Mouse (Mus musculus) neural tube, embryonic 15.5 days (tissue): ENCODE results near the gene Eif2d. TPM values are rescaled to one million over a fixed set of nuclear protein-coding genes. Genes with fewer than 3 reads are reported as not detected.
"Not testable (repeated sequence)": the region's sequence is repeated elsewhere in the genome, so short reads cannot be mapped to it uniquely, and the experiment has no call there.

Experiments used
- ATAC-seq: fragments of 200-750 bp; cut with Nextera tagmentation; 2 replicates; pipeline ENCODE4 v1.8.0; 2017; ENCODE audit warnings: mild to moderate bottlenecking, moderate TSS enrichment, moderate library complexity; ENCODE audit not compliant: low FRiP score
- H3K27ac ChIP-seq: fragments of 300-500 bp; sonication (generic); replicated peaks from 2 replicates; pipeline ENCODE4 v1.5.1; 2015; ENCODE audit warnings: mild to moderate bottlenecking, inconsistent platforms
- H3K27me3 ChIP-seq: fragments of 300-500 bp; sonication (generic); replicated peaks from 2 replicates; pipeline ENCODE4 v1.6.1; 2015; ENCODE audit warnings: inconsistent platforms
- H3K36me3 ChIP-seq: fragments of 300-500 bp; sonication (generic); 2 replicates; pipeline ENCODE4 v1.6.1; 2015; ENCODE audit warnings: inconsistent platforms
- H3K4me1 ChIP-seq: fragments of 300-500 bp; sonication (generic); 2 replicates; pipeline ENCODE4 v1.6.1; 2015; ENCODE audit warnings: inconsistent platforms
- H3K4me2 ChIP-seq: fragments of 300-500 bp; sonication (generic); 2 replicates; pipeline ENCODE4 v1.6.1; 2015; ENCODE audit warnings: inconsistent platforms, mild to moderate bottlenecking, moderate library complexity
- H3K4me3 ChIP-seq: fragments of 300-500 bp; sonication (generic); replicated peaks from 2 replicates; pipeline ENCODE4 v1.5.1; 2015; ENCODE audit warnings: mild to moderate bottlenecking, inconsistent platforms
- H3K9ac ChIP-seq: fragments of 300-500 bp; sonication (generic); replicated peaks from 2 replicates; pipeline ENCODE4 v1.6.1; 2015; ENCODE audit warnings: mild to moderate bottlenecking, inconsistent platforms
- H3K9me3 ChIP-seq: fragments of 300-500 bp; sonication (generic); replicated peaks from 2 replicates; pipeline ENCODE4 v1.6.1; 2016; ENCODE audit warnings: inconsistent platforms
- WGBS: fragments of 180-500 bp; shearing (Covaris S2); methylation state at CpG from one replicate; pipeline ENCODE4 v1.1.7; 2015; ENCODE audit warnings: mixed read lengths; 5-methylcytosine and 5-hydroxymethylcytosine counted together
- polyA plus RNA-seq: library from polyadenylated mRNA; unstranded; fragments of >200 nt; fragmentation: Nextera tagmentation; extraction: Ambion mirVana; gene quantifications from 2 replicates; pipeline ENCODE4 v1.2.1, GENCODE M21; 2015

Gene Eif2d
- polyA plus RNA-seq, 1 experiment from 2014 or later: 51.5 TPM

DNA sequence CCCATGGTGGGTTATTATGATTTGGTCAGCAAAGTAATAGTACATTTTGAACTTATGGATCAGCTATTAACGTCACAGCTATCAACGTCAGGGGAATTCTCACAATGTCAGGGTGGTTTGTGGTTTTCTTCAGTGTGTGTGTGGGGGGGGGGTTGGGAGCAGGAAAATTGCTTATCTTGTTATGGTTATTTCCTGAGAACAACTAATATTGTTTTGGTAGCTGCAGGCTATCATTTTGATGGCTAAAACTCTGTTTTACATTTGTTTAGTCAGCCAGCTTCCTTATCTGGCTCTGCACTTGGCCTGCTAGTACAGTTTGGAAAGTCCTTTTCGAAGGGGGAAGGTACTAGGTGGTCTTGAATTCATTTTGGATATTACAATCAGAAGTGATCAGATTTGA, 7.8 kb upstream of the Eif2d start:
- not testable (repeated sequence) for H3K4me2 ChIP-seq

DNA sequence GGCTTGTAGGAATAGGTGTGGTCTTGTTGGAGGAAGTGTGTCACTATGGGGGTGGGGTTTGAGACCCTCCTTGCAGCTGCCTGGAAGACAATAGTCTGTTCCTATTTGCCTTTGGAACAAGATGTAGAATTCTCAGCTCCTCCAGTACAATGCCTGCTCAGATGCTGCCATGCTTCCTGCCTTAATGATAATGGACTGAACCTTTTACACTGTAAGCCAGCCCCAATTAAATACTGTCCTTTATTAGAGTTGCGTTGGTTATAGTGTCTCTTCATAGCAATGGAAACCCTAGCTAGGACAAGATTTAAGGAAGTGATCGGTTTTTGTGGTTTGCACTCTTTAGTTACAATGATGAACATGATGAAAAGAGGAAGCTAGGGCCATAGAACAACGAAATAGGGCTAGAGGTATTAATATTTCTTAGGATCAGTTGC, 6.8 kb upstream of the Eif2d start:
- no peak overlapping the region for H3K27ac ChIP-seq
- H3K27me3 ChIP-seq: no peaks in the 10 kb centered on the region
- WGBS: 87% methylated on average over 3 of the region's 3 CpGs
- H3K9ac ChIP-seq: no peak overlapping the region
- H3K4me1 ChIP-seq: no peaks in the 10 kb centered on the region
- no peak overlapping the region for H3K4me3 ChIP-seq
- H3K4me2 ChIP-seq: no peak overlapping the region
- no peak for ATAC-seq
- no peaks in the 10 kb centered on the region for H3K36me3 ChIP-seq
- no peaks in the 10 kb centered on the region for H3K9me3 ChIP-seq

More for the DNA sequence above, 7.8 kb upstream of the Eif2d start:
- not testable (repeated sequence) for ATAC-seq, H3K9ac ChIP-seq, H3K9me3 ChIP-seq, H3K36me3 ChIP-seq, H3K4me1 ChIP-seq, H3K27me3 ChIP-seq, H3K27ac ChIP-seq, H3K4me3 ChIP-seq
- WGBS: 91% methylated on average over 3 of the region's 3 CpGs

DNA sequence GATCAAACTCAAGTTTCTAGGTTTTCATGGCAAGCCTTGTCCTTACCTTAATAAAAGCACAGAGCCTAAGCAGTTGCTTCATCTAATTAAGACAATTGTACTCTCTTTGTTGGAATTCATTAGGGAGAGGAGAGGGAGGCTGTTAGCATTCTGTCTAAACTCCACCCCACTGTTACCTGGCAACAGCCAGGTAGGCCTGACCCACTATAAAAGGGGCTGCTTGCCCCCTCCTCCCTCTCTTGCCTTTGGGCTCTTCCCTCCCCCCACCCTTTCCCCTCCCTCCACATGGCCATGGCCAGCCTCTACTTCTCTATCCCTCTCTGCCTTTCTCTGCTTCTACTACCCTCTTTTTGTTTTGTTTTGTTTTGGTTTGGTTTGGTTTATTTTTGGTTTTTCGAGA, 3.5 kb upstream of the Eif2d start:
- no peak overlapping the region for H3K4me3 ChIP-seq
- no peak overlapping the region for H3K4me2 ChIP-seq
- H3K27ac ChIP-seq: no peak overlapping the region
- H3K27me3 ChIP-seq: no peaks in the 10 kb centered on the region
- H3K36me3 ChIP-seq: no peaks in the 10 kb centered on the region
- 67% methylated on average over 1 of the region's 1 CpGs for WGBS
- ATAC-seq: no peak
- H3K4me1 ChIP-seq: peaks cover 12% of the 10 kb centered on the region
- H3K9ac ChIP-seq: no peak overlapping the region
- no peaks in the 10 kb centered on the region for H3K9me3 ChIP-seq

DNA sequence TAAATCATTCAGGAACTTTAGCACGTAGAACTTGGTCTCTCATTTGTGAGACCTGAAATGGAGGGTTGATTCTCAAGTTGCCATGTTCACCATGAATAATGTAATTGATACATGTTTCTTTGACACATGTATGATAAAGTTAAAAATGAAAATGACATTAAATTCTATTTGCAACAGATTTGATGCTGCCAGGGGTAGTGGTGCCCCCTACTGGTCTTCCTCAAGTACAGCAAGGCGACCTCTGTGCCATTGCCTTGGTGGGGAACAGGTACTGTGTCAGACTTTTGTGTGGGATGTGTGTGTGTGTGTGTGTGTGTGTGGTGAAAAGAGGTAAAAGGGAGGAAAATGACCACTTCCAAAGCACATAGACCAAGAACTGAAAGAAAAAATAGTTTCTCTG, 2.5 kb downstream of the Eif2d start:
- Histone ChIP-seq H3K9ac (no peak overlapping the region), H3K27me3 (no peaks in the 10 kb centered on the region)

DNA sequence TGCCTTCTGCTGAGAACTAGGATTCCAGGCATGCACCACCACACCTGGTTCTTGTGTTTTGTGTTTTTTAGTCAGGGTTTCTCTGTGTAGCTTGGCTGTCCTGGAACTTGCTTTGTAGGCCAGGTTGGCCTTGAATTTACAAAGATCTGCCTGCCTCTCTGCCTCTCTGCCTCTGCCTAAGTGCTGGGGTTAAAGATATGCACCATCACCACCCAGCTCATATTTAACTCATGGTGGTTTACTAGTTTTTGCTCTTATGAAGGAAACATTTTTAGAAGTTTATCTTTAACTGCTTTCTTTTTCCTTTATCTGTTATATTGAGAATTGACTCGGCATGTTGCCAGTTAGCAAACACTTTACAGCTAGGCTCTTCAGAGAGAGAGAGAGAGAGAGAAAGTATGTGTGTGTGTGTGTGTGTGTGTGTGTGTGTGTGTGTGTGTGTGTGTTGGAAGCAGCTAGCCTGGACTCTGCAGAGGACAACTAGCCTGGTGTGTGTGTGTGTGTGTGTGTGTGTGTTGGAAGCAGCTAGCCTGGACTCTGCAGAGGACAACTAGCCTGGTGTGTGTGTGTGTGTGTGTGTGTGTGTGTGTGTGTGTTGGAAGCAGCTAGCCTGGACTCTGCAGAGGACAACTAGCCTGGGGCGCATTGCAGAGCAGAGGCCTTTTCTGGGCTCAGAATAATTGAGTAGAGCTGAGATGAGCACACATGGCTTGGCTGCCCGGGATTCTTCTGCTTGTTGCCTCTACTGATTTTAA, 6.8 kb downstream of the Eif2d start:
- peaks cover 51% of the 10 kb centered on the region for H3K36me3 ChIP-seq
- not testable (repeated sequence) for ATAC-seq, H3K27me3 ChIP-seq, H3K27ac ChIP-seq, H3K9ac ChIP-seq, H3K4me1 ChIP-seq, H3K4me2 ChIP-seq, H3K4me3 ChIP-seq, H3K9me3 ChIP-seq
- 85% methylated on average over 3 of the region's 3 CpGs for WGBS

More for the DNA sequence above, 2.5 kb downstream of the Eif2d start:
- no peak overlapping the region for H3K4me2 ChIP-seq
- H3K36me3 ChIP-seq: peaks cover 17% of the 10 kb centered on the region
- no peak overlapping the region for H3K4me3 ChIP-seq
- H3K4me1 ChIP-seq: peaks cover 17% of the 10 kb centered on the region
- ATAC-seq: no peak
- 54% methylated on average over 2 of the region's 2 CpGs for WGBS
- no peaks in the 10 kb centered on the region for H3K9me3 ChIP-seq
- H3K27ac ChIP-seq: no peak overlapping the region

DNA sequence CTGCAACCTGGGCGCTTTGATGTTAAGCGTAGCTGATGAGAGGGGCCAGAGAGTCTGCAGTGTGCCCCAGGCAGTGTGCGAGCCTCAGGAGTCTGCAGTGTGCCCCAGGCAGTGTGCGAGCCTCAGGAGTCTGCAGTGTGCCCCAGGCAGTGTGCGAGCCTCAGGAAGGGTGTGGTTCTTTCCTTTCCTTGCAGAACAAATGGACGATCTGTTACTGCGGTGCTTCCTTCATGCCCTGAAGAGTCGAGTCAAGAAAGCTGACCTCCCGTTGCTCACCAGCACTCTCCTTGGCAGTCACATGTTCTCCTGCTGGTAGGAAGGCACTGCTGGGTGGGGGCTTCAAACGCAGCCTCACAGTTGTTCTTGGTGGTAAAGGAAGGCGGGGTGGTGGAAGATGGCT, 8.1 kb downstream of the Eif2d start:
- WGBS: 88% methylated on average over 11 of the region's 11 CpGs
- Histone ChIP-seq H3K9ac (no peak overlapping the region), H3K27me3 (no peaks in the 10 kb centered on the region), H3K36me3 (peaks cover 65% of the 10 kb centered on the region), H3K9me3 (no peaks in the 10 kb centered on the region), H3K27ac (no peak overlapping the region), H3K4me3 (no peak overlapping the region), H3K4me2 (no peak overlapping the region), H3K4me1 (no peaks in the 10 kb centered on the region)
- no peak for ATAC-seq

DNA sequence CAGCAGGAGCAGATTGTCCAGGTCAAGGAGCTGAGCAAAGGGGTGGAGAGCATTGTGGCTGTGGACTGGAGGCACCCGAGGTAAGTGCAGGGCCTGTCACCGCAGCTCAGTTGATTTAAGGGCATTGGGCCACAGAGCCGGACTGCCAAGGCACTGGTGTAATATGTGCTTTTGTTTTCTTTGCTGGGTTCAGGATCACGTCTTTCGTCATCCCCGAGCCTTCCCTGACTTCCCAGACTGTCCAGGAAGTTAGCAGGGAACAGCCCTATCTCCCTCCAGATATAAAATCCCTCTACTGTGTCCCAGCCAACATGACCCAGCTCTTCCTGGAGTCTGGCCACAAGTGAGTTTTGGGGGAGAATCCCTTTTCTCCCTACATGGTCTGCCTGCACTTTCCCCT, 11.4 kb downstream of the Eif2d start:
- Histone ChIP-seq H3K9me3 (no peaks in the 10 kb centered on the region), H3K36me3 (peaks cover 86% of the 10 kb centered on the region), H3K27ac (no peak overlapping the region), H3K4me2 (no peak overlapping the region), H3K27me3 (no peaks in the 10 kb centered on the region), H3K4me3 (no peak overlapping the region), H3K9ac (no peak overlapping the region), H3K4me1 (no peaks in the 10 kb centered on the region)
- no peak for ATAC-seq
- WGBS: 87% methylated on average over 6 of the region's 6 CpGs

DNA sequence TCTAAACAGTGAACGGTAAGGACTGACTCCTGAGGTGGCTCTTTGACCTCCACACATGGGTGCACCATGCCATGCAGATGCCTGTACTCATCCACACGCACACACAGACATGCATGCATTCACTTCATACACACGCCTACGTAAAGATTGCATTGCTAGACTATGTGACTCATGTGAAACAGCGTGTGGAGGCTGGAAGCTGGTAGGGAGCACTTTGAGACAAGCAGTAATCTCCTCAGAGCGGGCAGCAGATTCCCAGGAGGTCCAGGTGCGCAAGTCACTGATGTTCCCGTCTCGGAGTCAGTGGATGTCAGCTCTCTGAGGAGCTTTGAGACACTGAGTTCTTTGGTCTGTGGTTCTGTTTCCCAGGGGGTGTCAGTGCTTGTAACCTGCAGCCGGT, 14.6 kb downstream of the Eif2d start:
- no peak for ATAC-seq
- WGBS: 96% methylated on average over 10 of the region's 10 CpGs

DNA sequence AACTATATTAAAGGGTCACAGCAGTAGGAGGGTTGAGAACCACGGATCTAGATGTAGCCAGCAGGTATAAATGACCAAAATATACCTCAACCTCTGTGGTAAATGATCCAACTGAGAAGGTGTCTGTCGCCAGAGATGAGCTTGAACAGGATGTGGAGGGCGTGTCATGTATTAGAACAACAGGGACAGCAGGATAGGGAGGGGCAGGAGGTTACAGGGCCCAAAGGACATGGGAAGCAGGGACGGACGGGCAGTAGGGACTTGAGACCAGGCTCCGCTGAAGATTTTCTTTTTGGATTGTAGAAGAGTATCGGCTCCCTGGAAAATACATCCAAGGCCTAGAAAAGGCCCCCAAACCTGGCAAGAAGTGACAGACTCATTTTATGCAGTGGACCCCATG, 20.0 kb downstream of the Eif2d start:
- 89% methylated on average over 7 of the region's 7 CpGs for WGBS
- Histone ChIP-seq H3K36me3 (peaks cover 92% of the 10 kb centered on the region), H3K4me2 (no peak overlapping the region), H3K4me1 (no peaks in the 10 kb centered on the region), H3K9ac (no peak overlapping the region), H3K27ac (no peak overlapping the region), H3K4me3 (no peak overlapping the region), H3K9me3 (no peaks in the 10 kb centered on the region), H3K27me3 (no peaks in the 10 kb centered on the region)
- no peak for ATAC-seq

More for the DNA sequence above, 14.6 kb downstream of the Eif2d start:
- no peak overlapping the region for H3K4me2 ChIP-seq
- H3K4me1 ChIP-seq: no peaks in the 10 kb centered on the region
- H3K9me3 ChIP-seq: no peaks in the 10 kb centered on the region
- H3K36me3 ChIP-seq: peaks cover 90% of the 10 kb centered on the region
- H3K27me3 ChIP-seq: no peaks in the 10 kb centered on the region
- H3K9ac ChIP-seq: no peak overlapping the region
- no peak overlapping the region for H3K4me3 ChIP-seq
- no peak overlapping the region for H3K27ac ChIP-seq

DNA sequence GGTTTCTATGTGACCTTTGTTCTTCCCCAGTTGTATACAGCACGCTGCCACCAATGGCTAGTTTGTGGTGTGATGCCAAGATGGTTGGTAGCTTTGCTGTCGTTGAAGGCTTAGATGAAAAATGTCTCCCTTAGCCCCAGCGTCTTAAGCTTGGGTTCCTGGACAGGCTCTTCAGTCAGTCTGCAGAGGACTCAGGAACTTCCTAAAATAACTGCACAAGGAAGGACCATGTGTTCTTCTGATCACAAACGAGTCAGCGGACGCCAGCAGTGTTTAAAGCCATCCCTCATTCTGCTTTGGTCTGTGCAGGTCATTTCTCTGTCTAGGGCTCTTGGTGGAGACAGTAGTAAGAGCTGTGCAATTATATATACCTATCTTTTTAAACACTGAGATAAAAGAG, 20.8 kb downstream of the Eif2d start:
- Histone ChIP-seq H3K4me3 (no peak overlapping the region), H3K9me3 (no peaks in the 10 kb centered on the region), H3K36me3 (peaks cover 92% of the 10 kb centered on the region), H3K9ac (no peak overlapping the region), H3K27me3 (no peaks in the 10 kb centered on the region), H3K27ac (no peak overlapping the region), H3K4me2 (no peak overlapping the region), H3K4me1 (no peaks in the 10 kb centered on the region)
- ATAC-seq: no peak
- WGBS: 92% methylated on average over 6 of the region's 6 CpGs

DNA sequence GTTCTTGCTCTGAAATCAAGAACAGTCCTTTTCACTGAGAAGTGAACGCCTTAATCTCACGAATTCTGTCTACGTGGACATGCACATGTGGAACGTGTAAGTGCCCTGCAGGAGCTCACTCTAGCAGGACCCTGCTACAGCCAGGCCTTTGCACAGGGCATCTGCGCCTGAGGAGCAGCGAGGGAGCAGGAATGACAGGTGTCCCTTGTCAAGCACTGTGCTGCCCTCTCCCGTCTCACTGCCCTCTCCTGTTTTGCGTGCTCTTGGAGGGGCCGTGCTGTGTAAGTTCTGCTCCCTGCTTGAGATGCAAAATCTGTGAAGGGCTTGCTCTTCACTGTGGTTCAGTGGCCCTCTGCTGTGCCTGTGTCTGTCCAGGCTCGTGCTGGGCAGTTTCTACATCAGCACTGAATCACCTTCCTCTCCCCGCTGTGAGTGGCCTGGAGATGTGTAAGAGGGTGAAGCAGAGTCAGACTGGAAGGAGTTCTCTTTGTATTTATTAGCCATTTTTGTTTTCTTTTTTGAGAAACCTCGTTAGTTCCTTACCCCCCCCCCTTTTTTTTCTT, 21.4 kb downstream of the Eif2d start:
- WGBS: 91% methylated on average over 12 of the region's 12 CpGs
- no peak overlapping the region for H3K4me2 ChIP-seq
- no peak overlapping the region for H3K27ac ChIP-seq
- H3K4me1 ChIP-seq: no peaks in the 10 kb centered on the region
- no peaks in the 10 kb centered on the region for H3K9me3 ChIP-seq
- H3K27me3 ChIP-seq: no peaks in the 10 kb centered on the region
- peaks cover 89% of the 10 kb centered on the region for H3K36me3 ChIP-seq
- ATAC-seq: no peak
- no peak overlapping the region for H3K4me3 ChIP-seq
- no peak overlapping the region for H3K9ac ChIP-seq

DNA sequence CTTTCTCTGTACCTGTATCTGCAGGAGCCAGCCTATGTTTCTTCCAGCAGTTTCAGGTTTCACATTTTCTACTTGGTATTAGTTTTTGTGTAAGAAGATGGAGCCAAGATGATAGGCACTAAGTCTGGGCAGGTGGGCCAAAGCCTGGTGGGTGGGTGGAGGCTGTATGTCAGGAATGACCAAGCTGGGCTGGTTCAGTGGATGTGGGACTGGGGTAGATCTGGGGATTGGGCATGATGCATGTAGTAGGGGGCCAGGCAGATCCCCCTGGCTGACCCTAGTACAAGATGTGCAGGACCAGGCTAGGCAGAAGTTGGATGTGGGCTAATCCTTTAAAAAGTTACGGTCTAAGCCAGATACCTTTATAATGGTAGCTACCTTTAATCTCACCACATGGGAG, 22.2 kb downstream of the Eif2d start:
- H3K9me3 ChIP-seq: no peaks in the 10 kb centered on the region
- no peak overlapping the region for H3K27ac ChIP-seq
- no peak overlapping the region for H3K9ac ChIP-seq
- H3K4me3 ChIP-seq: no peak overlapping the region
- peaks cover 90% of the 10 kb centered on the region for H3K36me3 ChIP-seq
- no peak overlapping the region for H3K4me2 ChIP-seq
- WGBS: 96% methylated on average over 1 of the region's 1 CpGs
- no peaks in the 10 kb centered on the region for H3K4me1 ChIP-seq
- no peak for ATAC-seq
- H3K27me3 ChIP-seq: no peaks in the 10 kb centered on the region
